Mouse (Mus musculus): ENCODE data around the gene Defb21.
A peak's percentile ranks its signal among the peaks of the same experiment; 100 is the strongest.

Defb21 gene

DNA sequence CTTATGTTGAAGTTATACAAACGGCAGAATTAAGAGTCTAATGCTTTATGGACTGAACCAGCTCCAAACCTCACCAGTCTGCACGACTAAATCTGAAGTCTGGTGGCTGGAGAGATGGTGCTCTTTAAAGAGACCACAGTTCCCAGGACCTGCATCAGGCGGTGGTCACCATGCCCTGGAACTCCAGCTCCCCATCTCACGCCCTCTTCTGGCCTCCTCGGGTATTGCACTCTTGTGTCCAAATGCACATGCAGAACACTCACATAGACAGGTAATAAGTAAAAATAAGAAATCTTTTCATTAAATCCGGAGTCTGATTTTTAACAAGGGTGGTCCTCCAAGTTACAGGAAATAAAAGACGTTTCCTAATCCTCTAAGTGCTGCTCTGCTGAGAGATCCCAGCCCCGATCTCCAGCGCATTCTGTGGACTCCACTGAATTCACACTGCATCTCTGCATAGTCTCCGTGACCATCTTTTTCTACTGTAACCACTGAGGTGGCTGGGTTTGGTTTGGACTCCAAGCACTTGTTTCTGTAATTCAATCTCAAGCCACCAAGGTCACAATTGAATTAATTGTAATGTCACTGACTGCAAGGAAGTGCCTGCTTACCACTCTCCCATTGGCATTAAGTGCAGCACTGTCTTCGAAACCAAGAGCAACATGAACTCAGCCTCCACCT, at the start of gene Defb21:
Defb21 (plus strand) TSS at position 631 of the 681 bp plus-strand sequence.
- no peak for DNase-seq (ENCODE audit: low read depth, low spot score)

DNA sequence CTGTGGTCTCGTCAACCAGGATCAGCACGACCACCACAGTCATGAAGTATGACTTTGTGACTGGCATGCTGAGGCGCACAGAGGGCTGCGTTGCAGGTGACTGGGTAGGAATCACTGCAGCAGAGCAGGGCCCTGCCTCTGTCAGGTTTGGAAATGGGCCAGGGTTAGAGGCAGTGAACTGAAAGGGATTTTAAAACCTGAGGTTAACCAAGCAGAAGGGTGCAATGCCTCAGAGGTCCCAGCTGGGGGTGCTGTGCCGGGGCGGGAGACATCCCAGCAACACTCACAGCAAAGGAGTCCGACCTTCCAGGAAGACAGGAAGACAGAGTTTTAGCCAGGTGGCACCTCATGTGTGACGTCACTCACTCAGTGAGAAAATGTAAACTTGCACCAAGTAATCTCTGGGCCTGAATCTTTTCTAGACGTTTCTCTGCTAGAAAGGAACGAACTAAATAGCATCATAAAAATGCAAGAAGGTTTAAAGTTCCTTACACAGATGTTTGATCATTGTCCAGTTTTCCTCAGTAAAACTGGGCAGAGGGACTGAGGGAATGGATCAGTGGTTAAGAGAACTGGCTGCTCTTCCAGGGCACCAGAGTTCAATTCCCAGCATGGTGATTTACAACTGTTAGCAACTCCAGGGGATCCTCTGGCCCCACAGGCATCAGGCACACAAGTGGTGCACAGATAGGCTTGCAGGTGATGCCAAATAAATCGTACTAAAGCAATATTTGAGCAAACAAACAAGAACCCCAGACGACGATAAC, 32.4 kb upstream of the Defb21 start, which contains the start of gene Defb29:
Defb29 (minus strand) TSS at position 155 of the 767 bp plus-strand sequence.
- DNase-seq (ENCODE audit: low read depth, low spot score), result no peak

DNA sequence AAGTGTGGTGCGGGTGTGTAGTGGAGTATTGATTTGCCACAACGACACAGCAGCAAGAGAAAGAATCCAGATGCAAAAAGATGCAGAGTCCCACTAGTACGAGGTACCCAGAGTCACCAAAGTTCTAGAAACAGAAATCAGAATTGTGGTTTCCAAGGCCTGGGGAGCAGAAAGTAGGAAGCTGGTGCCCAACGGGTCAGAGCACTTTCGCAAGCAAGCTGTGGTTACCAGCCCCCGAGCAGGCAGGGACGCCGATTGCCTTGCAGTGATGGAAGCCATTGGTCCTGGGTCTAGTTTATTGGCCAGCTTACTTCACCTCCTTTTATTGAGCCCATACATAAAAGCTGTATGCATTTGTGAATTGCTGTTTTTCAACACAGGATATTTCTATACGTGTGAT, 30.6 kb upstream of the Defb21 start:
- DNase-seq (ENCODE audit: low read depth, low spot score), result no peak

DNA sequence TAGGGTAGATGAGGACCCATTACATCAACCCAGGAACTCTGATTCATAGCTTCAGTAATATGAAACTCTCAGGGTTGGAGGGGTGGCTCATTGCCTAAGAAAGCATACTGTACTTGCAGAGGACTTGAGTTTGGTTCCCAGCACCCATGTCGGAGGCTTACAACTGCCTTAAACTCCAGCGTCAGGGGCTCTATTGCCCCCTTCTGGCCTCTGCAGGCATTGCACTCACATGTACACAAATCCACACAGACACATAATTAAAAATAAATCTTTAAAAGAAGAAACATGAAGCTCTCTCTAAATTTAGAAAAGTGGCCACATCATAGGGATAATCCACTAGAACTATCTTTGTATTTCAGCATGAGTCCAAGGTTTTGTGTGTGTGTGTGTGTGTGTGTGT, 29.6 kb upstream of the Defb21 start:
- no peak for DNase-seq (ENCODE audit: low read depth, low spot score)

DNA sequence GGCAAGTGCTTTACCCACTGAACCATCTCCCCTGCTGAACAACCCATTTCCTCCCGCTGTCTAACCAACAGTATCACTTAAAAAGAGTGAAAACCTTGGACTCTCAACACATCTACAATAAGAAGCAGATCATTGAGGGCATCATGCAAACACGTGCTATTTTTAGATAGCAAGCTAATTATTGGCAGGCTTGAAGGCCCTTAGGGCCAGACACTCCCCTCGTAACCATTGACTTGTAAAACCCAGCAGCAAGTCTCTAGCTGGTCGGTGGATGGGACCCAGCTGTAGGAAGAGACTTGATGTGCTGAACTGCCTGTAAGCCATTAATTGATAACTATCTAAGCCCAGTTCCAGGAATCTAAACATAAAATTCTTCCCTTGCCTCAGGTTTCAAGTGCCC, 29.1 kb upstream of the Defb21 start:
- no peak for DNase-seq (ENCODE audit: low read depth, low spot score)

DNA sequence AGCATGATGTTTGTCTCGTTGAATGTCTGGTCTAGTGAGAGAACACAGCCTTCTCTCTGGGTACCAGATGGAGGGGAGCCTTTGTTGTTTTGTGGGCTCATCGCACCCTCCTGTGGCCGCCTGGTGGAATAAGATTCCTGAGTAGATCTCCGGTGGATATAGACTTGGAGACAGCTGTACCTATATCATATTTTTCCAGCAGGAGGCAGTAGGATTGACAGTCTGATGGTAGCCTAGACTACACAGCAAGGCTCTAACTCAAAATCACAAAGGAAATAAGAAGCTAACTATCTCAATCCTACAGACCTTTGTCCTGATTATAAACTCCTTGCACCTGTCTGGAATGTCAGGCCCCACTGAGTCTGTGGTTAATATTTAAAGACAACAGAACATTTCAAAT, 27.9 kb upstream of the Defb21 start:
- peak; percentile 28 for DNase-seq (ENCODE audit: low read depth, low spot score)

DNA sequence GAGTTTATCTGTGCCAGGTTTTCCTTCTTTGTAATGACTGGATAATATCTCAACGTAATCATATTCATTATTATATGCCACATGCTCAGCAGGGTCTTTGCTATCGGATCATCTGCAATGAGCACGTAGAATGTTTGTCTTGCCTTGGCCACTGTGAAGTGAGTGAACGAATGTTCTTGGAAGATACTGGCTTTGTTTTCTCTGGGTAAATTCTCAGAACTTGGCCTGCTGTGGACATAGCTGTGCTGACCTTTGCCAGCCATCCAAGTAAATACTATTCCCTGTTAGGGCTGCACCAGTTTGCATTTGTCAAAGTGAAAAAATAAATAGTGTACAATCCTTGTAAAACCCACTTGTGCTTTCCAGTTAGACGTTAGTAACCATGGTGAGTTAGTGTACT, 24.4 kb upstream of the Defb21 start:
- DNase-seq (ENCODE audit: low read depth, low spot score), result no peak

DNA sequence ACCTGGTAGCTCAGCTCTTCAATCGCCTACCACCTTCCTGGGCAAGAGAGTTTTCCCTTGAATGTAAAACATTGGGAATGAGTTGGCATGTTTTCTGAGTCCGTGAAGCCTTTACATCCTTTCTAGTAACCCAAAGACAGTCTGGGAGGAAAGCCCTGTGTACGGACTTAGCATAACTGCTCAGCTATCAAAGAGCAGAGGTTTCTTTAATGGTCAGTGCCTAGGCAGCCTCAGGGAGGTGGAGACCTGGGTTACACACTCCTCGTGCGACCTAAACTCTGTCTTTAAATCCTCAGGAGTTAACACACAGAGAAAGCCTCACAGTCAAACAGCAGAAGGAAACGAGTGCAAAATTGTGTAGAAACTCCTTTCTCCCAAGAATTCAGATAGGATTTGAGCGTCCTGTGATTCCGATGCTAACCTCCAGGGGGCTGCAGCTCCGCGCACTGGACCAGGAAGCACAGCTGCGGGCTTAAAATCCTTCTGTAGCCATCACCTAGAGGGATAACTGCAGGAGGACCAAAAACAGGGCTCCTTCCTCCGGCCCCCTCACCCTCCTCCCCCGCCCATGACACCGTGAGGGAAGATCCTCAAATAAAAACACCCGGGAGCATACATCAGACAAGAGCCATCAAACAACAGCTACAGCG, 18.6 kb upstream of the Defb21 start:
- DNase-seq (ENCODE audit: low read depth, low spot score), result peak; percentile 8

DNA sequence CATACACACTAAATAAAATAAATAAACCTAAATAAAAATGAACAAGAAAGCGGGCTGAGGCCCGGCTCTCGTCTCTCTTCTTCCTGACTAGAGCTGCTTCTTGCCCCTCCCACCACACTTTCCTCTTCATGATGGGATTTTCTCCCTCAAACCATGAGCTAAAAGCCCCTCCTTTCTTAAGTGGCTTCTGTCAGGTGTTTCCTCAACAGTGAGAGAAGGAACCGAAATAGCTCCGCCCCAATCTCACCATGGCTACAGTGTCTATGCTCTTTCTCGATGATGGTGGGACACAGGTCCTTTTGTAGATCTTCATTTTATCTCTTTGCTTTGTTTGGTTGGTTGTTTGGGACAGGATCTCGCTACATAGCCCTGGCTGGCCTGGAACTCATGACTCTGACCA, 15.9 kb upstream of the Defb21 start:
- DNase-seq (ENCODE audit: low read depth, low spot score), result no peak

DNA sequence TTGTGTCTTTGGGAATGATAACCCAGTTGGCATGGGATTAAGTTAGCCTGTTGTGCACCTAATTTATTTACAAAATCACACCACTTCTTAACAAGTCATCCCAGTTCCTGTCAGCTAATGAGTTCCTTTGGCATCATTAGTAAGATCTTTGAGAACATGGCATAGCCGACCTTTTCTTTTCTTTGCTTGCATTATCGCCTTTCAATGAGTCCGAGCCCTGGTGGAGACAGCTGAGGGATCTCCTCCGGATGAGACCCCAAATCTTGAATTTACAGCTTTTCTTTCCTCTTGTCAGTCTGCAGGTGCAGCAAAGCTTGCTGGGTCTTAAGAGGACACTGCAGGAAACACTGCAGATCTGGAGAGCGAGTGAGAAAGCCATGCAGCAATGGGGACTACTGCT, 3.5 kb upstream of the Defb21 start, which contains the start of gene Gm17416:
Gm17416 (plus strand) TSS at position 301 of the 400 bp plus-strand sequence.
- no peak for DNase-seq (ENCODE audit: low read depth, low spot score)

DNA sequence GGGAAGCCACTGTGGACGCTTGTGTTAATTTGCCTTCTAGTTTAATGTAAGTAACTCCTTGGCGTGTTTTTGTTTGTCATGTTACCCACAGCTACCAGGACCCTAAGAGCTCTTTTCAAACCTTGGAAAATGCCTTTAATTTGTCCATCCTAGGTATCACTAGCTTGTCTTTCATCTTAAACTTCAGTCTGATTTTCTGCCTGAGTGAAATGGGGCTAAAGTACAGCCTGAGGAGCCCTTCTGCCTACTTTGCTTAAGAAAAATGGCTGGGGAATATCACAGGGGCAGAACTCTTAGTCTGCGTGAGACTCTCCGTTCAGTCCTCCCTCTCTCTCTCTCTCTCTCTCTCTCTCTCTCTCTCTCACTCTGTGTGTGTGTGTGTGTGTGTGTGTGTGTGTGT, 2.7 kb upstream of the Defb21 start:
- DNase-seq (ENCODE audit: low read depth, low spot score), result no peak

DNA sequence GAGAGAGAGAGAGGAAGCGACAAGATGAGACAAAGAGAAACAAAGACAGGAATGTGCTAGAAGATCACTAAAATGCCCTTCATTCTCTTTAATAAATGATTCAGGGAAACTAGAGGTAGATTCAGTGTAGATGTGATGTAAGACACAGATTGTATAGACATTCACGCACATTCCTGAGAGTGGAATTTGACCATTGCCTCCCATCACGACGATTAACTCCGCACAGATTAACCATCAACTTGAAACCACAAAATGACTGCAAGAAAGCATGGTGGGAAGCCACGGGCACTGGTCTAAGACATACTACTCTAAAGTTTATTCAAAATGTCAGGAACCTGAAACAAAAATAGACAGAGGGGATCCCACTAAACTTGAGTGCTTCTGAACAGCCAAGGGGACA, 2.2 kb upstream of the Defb21 start:
- no peak for DNase-seq (ENCODE audit: low read depth, low spot score)

DNA sequence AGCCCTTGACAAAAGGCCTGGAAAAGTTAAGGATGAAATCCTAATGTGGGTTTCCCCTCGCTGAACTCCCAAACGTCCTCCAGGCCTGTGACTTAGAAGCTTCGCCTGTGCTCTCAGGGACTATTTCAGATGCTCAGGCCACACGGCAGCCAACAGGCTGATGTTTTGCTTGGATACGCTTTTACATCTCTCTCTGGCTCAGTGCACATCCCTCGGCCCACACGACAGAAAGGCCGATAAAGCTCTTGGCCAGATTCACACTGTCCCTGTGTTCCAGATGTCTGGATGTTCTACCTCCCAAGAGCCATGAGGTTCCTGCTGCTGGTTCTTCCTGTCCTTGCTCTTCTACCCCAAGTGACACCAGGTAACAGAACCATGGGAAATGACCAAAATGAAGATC, 940 bp downstream of the Defb21 start:
- DNase-seq (ENCODE audit: low read depth, low spot score), result no peak

DNA sequence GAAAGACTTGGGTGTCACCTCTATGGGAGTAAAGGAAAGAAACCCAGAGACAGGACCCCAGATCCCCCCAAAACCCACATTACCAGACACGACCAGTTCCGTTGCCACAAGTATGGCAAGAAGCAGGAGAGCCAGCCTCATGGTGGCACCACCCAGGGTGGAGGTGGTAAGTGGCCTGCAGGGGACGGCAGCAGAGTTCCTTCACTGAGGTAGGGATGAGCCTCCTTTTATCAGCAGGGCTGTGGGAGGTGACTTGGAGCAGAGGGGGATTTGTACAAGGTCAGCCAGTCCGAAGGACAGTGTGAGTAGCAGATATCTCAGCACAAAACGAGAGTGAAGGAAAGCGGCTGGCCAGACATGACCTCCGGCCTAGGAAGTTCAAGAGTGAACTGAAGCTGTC, 7.6 kb downstream of the Defb21 start, which contains the start of gene Defb19:
Defb19 (minus strand) TSS at position 206 of the 400 bp plus-strand sequence.
- DNase-seq (ENCODE audit: low read depth, low spot score), result no peak

DNA sequence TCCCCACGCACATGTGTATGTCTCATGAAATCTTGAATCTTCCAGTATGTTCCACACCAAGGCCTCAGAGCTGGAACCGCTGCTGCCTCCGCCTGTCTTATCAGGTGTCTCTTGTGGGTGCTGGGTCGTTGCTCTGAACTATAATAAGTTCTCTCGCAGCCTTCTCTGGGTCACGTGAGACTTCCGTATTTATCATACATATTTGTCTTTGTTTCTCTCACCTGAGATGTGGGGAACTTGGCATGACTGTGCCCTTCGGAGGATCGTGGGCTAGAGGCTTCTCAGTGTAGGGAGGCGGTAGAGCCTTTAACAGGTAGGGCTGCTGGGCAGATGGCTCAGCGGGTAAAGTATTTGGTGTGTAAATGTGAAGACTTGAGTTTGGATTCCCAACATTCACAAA, 8.1 kb downstream of the Defb21 start:
- DNase-seq (ENCODE audit: low read depth, low spot score), result no peak

DNA sequence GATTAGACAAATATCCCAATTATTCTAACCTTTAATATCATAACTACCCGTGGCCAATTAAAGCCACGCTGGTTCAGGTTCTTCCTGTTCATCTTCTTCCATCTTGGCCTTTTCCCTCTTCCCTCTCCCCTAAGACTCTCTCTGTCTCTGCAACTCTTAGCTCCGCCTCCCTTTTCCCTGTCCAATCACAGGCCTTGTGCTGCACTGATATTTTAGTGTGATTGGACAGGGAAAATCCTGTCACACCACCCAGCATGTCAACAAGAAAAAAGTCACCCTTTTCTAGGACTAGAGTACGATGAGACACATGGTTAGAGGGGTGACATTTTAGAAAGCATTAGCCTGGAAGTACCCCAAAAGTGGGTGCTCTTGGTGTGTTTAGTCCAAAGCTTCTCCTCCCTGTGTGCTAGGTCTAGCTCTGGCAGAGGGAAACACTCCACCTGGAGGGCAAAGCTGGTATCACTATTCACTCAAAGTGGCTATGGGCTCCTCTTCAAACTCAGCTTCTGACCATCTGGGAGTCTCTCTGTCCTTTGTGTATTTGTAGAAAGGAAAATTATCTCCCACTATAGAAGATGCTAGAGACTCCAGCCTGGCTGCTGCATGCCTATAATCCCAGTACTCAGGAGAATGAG, 14.5 kb downstream of the Defb21 start:
- DNase-seq (ENCODE audit: low read depth, low spot score), result no peak

DNA sequence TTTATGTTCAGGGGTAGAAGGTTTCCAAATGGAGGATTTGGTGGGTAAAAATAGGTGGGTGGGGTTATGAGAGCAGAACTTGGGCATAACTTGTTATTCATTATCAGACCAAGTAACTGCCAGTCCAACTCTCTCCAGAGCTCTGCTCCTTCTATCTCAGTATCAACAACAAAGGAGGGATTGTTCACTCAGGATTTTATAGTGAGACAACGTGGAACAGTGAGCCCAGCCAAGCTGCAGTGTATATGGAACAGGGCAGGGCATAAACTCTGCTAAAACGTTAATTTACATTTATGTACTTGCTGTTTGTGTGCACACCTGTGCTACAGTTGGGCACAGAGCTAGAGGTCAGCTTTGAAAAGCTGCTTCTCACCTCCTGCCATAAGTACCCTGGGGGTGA, 15.9 kb downstream of the Defb21 start:
- no peak for DNase-seq (ENCODE audit: low read depth, low spot score)

DNA sequence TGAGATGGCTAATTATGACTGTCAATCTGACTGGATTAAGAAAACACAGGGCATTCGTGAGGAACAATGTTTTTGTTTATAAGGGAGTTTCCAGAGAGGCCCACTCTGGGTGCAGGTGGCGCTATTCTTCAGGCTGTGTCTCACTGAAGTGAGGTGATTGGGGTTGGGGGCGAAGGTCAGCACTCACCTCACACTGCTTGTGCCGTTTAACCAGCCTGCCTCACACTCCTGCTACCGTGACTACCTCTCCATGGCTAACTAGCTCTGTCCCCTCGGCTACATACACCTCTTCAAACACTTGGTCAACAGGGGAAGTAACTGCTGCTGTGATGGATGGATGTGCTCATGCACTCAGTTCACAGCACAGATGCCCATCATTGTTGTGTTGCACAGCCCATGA, 16.5 kb downstream of the Defb21 start:
- no peak for DNase-seq (ENCODE audit: low read depth, low spot score)

DNA sequence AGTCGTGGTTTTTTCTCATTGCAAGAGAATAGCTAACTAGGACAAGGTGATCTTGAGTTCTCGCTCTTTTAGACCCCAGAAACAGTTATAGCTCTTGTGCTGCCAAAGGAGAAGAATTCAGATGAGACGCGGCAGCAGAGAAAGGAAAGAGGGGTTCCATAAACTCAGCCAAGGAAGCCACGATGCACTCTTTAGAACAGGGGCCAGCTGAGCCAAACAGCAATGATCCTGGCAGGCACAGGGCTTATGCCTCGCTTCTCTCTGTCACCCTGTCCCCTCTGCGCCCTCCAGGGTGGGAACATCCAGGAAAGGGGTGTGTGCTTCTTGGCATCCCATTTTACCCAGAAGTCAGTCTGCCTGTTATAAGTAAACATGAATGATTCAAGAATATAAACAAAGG, 26.8 kb downstream of the Defb21 start, which contains the start of gene Defb45:
Defb45 (minus strand) TSS at position 101 of the 400 bp plus-strand sequence.
- no peak for DNase-seq (ENCODE audit: low read depth, low spot score)

DNA sequence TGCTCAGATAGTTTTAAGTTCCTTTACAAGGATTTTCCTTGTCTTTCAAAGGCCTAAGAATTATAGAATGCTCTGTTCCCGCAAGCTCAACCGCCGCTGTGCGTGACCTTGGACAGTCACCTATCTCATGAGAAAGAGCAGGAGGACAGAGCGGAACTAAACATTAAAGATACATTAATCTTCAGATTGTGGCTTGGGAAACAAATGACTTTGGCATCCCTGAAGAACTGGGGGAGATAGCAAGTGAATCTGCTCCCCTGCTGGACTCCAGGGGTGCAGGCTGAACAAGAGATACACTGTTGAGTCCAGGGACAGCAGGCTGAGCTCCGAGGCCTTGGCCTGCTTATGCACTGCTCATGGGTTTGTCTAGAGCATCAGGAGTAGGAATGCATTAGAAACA, 27.5 kb downstream of the Defb21 start:
- DNase-seq (ENCODE audit: low read depth, low spot score), result no peak

DNA sequence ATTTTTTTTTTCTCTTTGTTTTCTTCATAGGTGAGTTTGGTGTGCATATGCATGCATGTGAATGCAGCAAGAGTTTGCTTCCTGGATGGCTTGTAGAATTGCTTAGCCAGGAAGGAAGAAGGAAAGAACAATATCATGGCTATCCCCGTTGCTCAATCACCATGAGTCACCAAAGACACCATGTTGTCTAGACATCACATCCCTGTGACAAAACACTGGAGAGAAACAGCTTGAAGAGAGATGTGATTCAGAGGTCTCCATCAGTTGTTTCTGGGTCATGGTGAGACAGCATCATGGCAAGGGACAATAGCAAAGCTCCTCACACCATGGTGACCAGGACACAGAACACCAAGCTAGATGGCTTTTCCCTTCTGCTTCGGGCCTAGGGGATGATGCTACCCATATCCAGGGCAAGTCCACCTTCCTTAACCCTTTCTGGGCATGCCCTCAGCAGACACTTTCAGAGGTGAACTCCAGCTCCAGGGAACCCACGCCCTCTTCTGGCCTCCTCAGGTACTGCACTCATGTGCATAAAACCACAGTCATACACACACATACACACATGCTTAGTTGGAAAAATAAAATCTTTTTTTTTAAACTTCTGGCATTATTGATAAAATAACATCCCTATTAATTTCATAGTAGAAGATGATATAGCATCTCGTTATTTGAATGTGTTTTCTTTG, 28.9 kb downstream of the Defb21 start:
- no peak for DNase-seq (ENCODE audit: low read depth, low spot score)
